Mouse (Mus musculus): Measurements from ENCODE around the gene Gk2.

Gk2 gene

GRCm38 (mm10) chr5:97456816-97457215 is at the start of gene Gk2:
TSS of gene Gk2 (minus strand) at chr5:97457021.
- DNase-seq (ENCODE audit: low spot score in 2 of 2): no peak

- no peak for DNase-seq (ENCODE audit: low spot score in 2 of 2)
Observed at GRCm38 (mm10) chr5:97498041-97498440, 41.2 kb upstream of the Gk2 start.

DNA sequence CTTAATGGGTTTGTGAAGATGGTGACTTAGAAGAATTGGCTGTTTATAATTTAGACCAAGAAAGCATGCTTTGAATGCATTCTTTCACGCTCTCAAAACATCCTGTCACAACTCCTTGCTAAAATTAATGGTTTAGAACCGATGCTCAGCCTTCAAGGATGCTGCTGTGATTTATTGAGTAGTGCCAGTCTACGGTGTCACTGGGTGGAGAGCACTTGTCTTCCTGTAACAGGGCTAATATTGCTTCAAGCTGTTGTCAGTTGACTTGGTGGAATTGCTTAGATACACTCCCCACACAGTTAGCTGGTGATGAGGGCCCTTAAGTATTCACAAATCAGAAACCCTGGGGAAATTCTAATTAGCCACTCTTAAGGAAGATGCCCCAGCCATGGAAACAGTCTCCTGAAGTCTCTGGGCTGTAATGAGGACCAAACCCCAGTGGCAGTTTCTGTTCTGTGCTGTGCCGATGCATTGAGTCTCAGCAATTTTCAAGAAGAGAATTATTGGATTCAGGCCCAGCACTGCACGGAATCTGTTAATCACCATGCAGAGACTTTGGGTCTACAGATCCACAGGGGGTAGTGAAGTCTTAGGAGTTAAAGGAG is 38.8 kb upstream of the Gk2 start:
- DNase-seq (ENCODE audit: low spot score in 2 of 2): no peak

DNA sequence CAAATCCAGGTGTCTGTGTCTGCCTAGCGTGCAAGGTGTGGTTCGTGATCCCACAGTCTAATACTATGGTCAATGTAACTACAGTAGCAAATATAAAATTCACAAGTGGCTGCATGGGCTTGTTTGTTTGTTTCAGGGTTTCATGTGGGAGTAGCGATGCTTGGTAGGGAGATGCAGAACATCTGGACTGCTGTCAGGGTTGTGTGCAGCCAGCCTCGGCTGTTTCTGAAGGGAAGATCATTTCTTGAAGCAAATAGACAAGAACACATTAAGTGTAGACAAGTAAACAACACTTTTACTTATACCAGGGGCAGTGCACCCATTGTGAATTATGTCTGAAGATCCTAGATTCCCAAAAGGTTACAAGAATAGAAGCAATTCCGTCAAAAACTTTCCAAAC is 36.6 kb upstream of the Gk2 start:
- DNase-seq (ENCODE audit: low spot score in 2 of 2): no peak

GRCm38 (mm10) chr5:97486141-97486540 is 29.3 kb upstream of the Gk2 start:
- no peak for DNase-seq (ENCODE audit: low spot score in 2 of 2)

- DNase-seq (ENCODE audit: low spot score in 2 of 2): no peak
Observed at GRCm38 (mm10) chr5:97479991-97480390, 23.2 kb upstream of the Gk2 start.

GRCm38 (mm10) chr5:97467246-97467645 is 10.4 kb upstream of the Gk2 start:
- DNase-seq (ENCODE audit: low spot score in 2 of 2): no peak

- DNase-seq (ENCODE audit: low spot score in 2 of 2): no peak
Observed at GRCm38 (mm10) chr5:97466430-97467158, 9.8 kb upstream of the Gk2 start.

DNA sequence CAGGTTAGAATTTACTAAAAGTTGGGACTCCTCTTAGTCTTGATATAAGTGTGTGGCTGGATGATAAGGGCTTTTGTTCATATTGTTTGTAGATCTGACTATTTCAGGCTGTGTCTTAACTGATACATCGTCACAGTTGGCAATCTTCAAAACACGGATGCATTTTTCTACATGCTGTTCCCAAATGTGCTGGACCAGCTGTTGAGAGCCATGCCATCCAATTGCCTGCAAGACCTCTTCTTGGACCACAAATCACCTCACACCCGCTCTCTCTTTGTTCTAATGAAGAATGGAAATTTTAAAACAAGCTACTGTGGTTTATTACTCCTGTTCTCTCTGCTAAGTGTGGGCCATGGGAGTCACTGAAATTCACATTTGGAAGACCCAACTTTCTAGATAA is 9.1 kb upstream of the Gk2 start:
- no peak for DNase-seq (ENCODE audit: low spot score in 2 of 2)

- DNase-seq (ENCODE audit: low spot score in 2 of 2): no peak
Observed at GRCm38 (mm10) chr5:97462856-97463255, 6.0 kb upstream of the Gk2 start.

DNA sequence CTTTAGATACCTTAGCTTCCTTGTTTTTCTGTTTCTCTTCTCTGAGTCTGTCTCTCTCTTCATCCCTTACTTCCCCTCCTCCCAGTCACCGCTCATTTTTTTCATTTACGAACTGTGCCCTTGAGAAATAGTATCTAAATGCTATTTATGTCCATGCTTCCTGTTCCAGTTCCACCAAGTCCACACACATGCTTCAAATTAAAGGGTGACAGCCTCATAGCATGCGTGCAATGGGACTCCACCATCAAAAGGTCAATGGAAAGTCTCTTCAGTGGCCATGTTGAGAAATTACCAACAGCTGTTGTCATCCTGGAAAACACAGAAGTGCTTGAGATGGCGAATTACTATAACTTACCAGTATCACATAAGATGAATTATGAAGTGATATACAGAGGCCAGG is 5.4 kb downstream of the Gk2 start:
- DNase-seq (ENCODE audit: low spot score in 2 of 2): no peak

DNA sequence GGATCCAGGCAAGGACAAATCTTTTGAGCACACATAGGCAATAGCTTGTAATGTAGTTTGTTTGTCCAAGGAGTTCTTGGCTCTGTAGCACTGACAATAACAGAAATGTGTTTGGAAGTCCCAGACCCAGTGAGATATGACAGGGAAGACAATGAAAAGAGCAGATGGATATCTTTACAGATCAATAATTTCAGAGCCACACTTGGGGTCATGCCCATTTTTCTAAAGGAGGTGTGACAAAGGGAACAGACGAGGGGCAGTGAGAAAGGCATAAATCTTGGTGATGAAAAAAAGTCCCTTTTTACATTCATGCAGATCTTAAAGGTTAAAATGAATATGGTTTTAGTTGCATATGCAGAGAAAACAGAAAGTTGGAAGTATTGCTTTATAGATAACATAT is 12.6 kb downstream of the Gk2 start:
- DNase-seq (ENCODE audit: low spot score in 2 of 2): no peak

DNA sequence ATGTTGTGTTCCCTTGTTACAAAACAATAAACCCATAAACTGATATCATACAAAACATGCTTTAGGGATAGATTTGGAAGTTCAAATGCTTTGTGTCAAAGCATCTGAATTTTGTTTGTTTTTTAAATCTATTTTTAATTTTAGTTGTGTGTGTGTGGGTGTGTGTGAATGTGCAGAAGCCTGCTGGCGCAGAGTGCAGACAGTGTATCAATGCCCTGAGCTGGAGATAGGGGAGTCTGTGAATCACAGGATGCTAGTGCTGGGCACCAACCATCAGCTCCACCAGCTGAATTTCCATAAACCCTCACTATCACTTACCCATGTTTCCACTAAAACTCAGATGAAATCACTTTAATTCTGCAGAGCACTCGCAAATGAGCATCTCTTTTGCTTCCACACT is 24.3 kb downstream of the Gk2 start:
- no peak for DNase-seq (ENCODE audit: low spot score in 2 of 2)

GRCm38 (mm10) chr5:97429976-97430375 is 26.8 kb downstream of the Gk2 start:
- no peak for DNase-seq (ENCODE audit: low spot score in 2 of 2)

- no peak for DNase-seq (ENCODE audit: low spot score in 2 of 2)
Observed at GRCm38 (mm10) chr5:97421669-97422068, 35.2 kb downstream of the Gk2 start.

- no peak for DNase-seq (ENCODE audit: low spot score in 2 of 2)
Observed at GRCm38 (mm10) chr5:97417185-97417584, 39.6 kb downstream of the Gk2 start.

- no peak for DNase-seq (ENCODE audit: low spot score in 2 of 2)
Observed at GRCm38 (mm10) chr5:97415837-97416236, 41.0 kb downstream of the Gk2 start.

DNA sequence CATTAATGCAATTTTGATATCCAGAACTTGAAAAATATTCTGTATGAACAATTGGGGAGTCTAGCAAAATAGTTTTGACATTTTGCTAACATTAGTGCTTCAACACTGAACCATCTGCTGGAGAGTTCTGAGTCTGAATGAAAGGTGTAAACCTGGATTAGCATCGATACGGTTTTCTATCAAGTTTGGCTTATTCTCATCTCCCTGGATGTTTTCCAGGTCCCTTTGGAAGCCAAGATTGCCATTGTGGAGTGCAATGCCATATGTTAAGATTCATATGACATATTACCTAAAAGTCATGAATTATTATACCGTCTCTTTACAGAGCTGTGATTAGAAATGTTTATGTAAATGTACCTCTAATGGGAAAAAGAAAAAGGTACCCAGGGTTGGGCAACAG is 43.1 kb downstream of the Gk2 start:
- no peak for DNase-seq (ENCODE audit: low spot score in 2 of 2)

- DNase-seq (ENCODE audit: low spot score in 2 of 2): no peak
Observed at GRCm38 (mm10) chr5:97410190-97410589, 46.6 kb downstream of the Gk2 start.

- DNase-seq (ENCODE audit: low spot score in 2 of 2): no peak
Observed at GRCm38 (mm10) chr5:97409234-97409704, 47.6 kb downstream of the Gk2 start.
